Mouse (Mus musculus): ENCODE measurements at regions not wholly inside any gene's neighbourhood (a gene's known extent, or its start where the extent isn't known, plus 50 kb on each side); places are given as distances from the start of the nearest gene placed in this dataset.

- Histone ChIP-seq H3K4me3 (ENCODE audit: insufficient read depth, low read length) (no peak overlapping the region), H3K4me1 (ENCODE audit: control insufficient read depth, insufficient read depth, low read length) (no peaks in the 10 kb centered on the region), H3K27ac (ENCODE audit: insufficient read depth, low read length) (no peak overlapping the region)
- TF ChIP-seq CTCF (IDR thresholded peaks at IDR 0.05; ENCODE audit: extremely low read depth, insufficient read depth, low read length) (no peak), POLR2A (IDR thresholded peaks at IDR 0.05; ENCODE audit: extremely low read depth, insufficient read depth, low read length) (no peak)
These were observed 91.4 kb upstream of the Hes1 start for GRCm38 (mm10) chr16:29972741-29973141.

- Histone ChIP-seq H3K4me3 (ENCODE audit: insufficient read depth, low read length) (no peak overlapping the region), H3K4me1 (ENCODE audit: control insufficient read depth, insufficient read depth, low read length) (no peaks in the 10 kb centered on the region), H3K27ac (ENCODE audit: insufficient read depth, low read length) (no peak overlapping the region)
- TF ChIP-seq CTCF (IDR thresholded peaks at IDR 0.05; ENCODE audit: extremely low read depth, insufficient read depth, low read length) (no peak), POLR2A (IDR thresholded peaks at IDR 0.05; ENCODE audit: extremely low read depth, insufficient read depth, low read length) (no peak)
These were observed 90.9 kb upstream of the Hes1 start for GRCm38 (mm10) chr16:29973250-29973649.

GRCm38 (mm10) chr16:29975800-29976199 lies 88.4 kb upstream of the Hes1 start:
- Histone ChIP-seq H3K27ac (ENCODE audit: insufficient read depth, low read length) (no peak overlapping the region), H3K4me1 (ENCODE audit: control insufficient read depth, insufficient read depth, low read length) (no peaks in the 10 kb centered on the region), H3K4me3 (ENCODE audit: insufficient read depth, low read length) (no peak overlapping the region)
- TF ChIP-seq CTCF (IDR thresholded peaks at IDR 0.05; ENCODE audit: extremely low read depth, insufficient read depth, low read length), result no peak
- TF ChIP-seq POLR2A (IDR thresholded peaks at IDR 0.05; ENCODE audit: extremely low read depth, insufficient read depth, low read length), result no peak

- H3K27ac ChIP-seq (ENCODE audit: insufficient read depth, low read length), result no peak overlapping the region
- H3K4me3 ChIP-seq (ENCODE audit: insufficient read depth, low read length), result no peak overlapping the region
- H3K4me1 ChIP-seq (ENCODE audit: control insufficient read depth, insufficient read depth, low read length), result no peaks in the 10 kb centered on the region
- no peak for TF ChIP-seq CTCF (IDR thresholded peaks at IDR 0.05; ENCODE audit: extremely low read depth, insufficient read depth, low read length)
- no peak for TF ChIP-seq POLR2A (IDR thresholded peaks at IDR 0.05; ENCODE audit: extremely low read depth, insufficient read depth, low read length)
These were observed 87.2 kb upstream of the Hes1 start for GRCm38 (mm10) chr16:29977011-29977410.

- H3K4me1 ChIP-seq (ENCODE audit: control insufficient read depth, insufficient read depth, low read length), result no peaks in the 10 kb centered on the region
- H3K27ac ChIP-seq (ENCODE audit: insufficient read depth, low read length), result no peak overlapping the region
- no peak overlapping the region for H3K4me3 ChIP-seq (ENCODE audit: insufficient read depth, low read length)
- TF ChIP-seq CTCF (IDR thresholded peaks at IDR 0.05; ENCODE audit: extremely low read depth, insufficient read depth, low read length), result no peak
- TF ChIP-seq POLR2A (IDR thresholded peaks at IDR 0.05; ENCODE audit: extremely low read depth, insufficient read depth, low read length), result no peak
These were observed 86.5 kb upstream of the Hes1 start for GRCm38 (mm10) chr16:29977711-29978110.

GRCm38 (mm10) chr16:29979066-29979465 lies 85.1 kb upstream of the Hes1 start:
- no peak for TF ChIP-seq POLR2A (IDR thresholded peaks at IDR 0.05; ENCODE audit: extremely low read depth, insufficient read depth, low read length)
- no peak for TF ChIP-seq CTCF (IDR thresholded peaks at IDR 0.05; ENCODE audit: extremely low read depth, insufficient read depth, low read length)
- Histone ChIP-seq H3K4me1 (ENCODE audit: control insufficient read depth, insufficient read depth, low read length) (0 out of 2 replicates have a peak, but pooled peaks cover 1% of the 10 kb centered on the region), H3K4me3 (ENCODE audit: insufficient read depth, low read length) (no peak overlapping the region), H3K27ac (ENCODE audit: insufficient read depth, low read length) (no peak overlapping the region)

- H3K4me3 ChIP-seq (ENCODE audit: insufficient read depth, low read length), result no peak overlapping the region
- H3K4me1 ChIP-seq (ENCODE audit: control insufficient read depth, insufficient read depth, low read length), result peaks cover 9% of the 10 kb centered on the region
- no peak overlapping the region for H3K27ac ChIP-seq (ENCODE audit: insufficient read depth, low read length)
- TF ChIP-seq CTCF (IDR thresholded peaks at IDR 0.05; ENCODE audit: extremely low read depth, insufficient read depth, low read length), result no peak
- TF ChIP-seq POLR2A (IDR thresholded peaks at IDR 0.05; ENCODE audit: extremely low read depth, insufficient read depth, low read length), result no peak
These were observed 82.6 kb upstream of the Hes1 start for GRCm38 (mm10) chr16:29981543-29981942.

GRCm38 (mm10) chr16:29982224-29982785 lies 81.9 kb upstream of the Hes1 start:
- Histone ChIP-seq H3K27ac (ENCODE audit: insufficient read depth, low read length) (no peak overlapping the region), H3K4me1 (ENCODE audit: control insufficient read depth, insufficient read depth, low read length) (peaks cover 9% of the 10 kb centered on the region)

GRCm38 (mm10) chr16:29983161-29983560 lies 81.0 kb upstream of the Hes1 start:
- H3K4me3 ChIP-seq (ENCODE audit: insufficient read depth, low read length), result no peak overlapping the region
- peaks cover 9% of the 10 kb centered on the region for H3K4me1 ChIP-seq (ENCODE audit: control insufficient read depth, insufficient read depth, low read length)
- TF ChIP-seq CTCF (IDR thresholded peaks at IDR 0.05; ENCODE audit: extremely low read depth, insufficient read depth, low read length) (no peak), POLR2A (IDR thresholded peaks at IDR 0.05; ENCODE audit: extremely low read depth, insufficient read depth, low read length) (no peak)
- H3K27ac ChIP-seq (ENCODE audit: insufficient read depth, low read length), result no peak overlapping the region

More at GRCm38 (mm10) chr16:29982224-29982785, 81.9 kb upstream of the Hes1 start:
- H3K4me3 ChIP-seq (ENCODE audit: insufficient read depth, low read length), result no peak overlapping the region
- no peak for TF ChIP-seq CTCF (IDR thresholded peaks at IDR 0.05; ENCODE audit: extremely low read depth, insufficient read depth, low read length)
- TF ChIP-seq POLR2A (IDR thresholded peaks at IDR 0.05; ENCODE audit: extremely low read depth, insufficient read depth, low read length), result no peak

- peak overlapping the region; percentile 76 for H3K27ac ChIP-seq (ENCODE audit: insufficient read depth, low read length)
- peaks cover 9% of the 10 kb centered on the region for H3K4me1 ChIP-seq (ENCODE audit: control insufficient read depth, insufficient read depth, low read length)
- no peak overlapping the region for H3K4me3 ChIP-seq (ENCODE audit: insufficient read depth, low read length)
- TF ChIP-seq CTCF (IDR thresholded peaks at IDR 0.05; ENCODE audit: extremely low read depth, insufficient read depth, low read length), result no peak
- no peak for TF ChIP-seq POLR2A (IDR thresholded peaks at IDR 0.05; ENCODE audit: extremely low read depth, insufficient read depth, low read length)
These were observed 78.9 kb upstream of the Hes1 start for GRCm38 (mm10) chr16:29985126-29985931.

Data from cortical plate, adult 2 months (tissue).